Mouse (Mus musculus) midbrain, embryonic 16.5 days (tissue): ENCODE measurements around the gene BC107364. TPM values are rescaled to one million over a fixed set of nuclear protein-coding genes. Genes with fewer than 3 reads are reported as not detected.
"Not testable (repeated sequence)": the region's sequence is repeated elsewhere in the genome, so short reads cannot be mapped to it uniquely, and the experiment has no call there.

Experiments used
- ATAC-seq: fragments of 200-750 bp; cut with Nextera tagmentation; 2 replicates; pipeline ENCODE4 v1.8.0; 2017; ENCODE audit warnings: moderate TSS enrichment
- H3K27ac ChIP-seq: fragments of 300-500 bp; sonication (generic); 2 replicates; pipeline ENCODE4 v1.5.1; 2014; ENCODE audit warnings: mild to moderate bottlenecking, low read length, mixed read lengths
- H3K27me3 ChIP-seq: fragments of 300-500 bp; sonication (generic); 2 replicates; pipeline ENCODE4 v1.6.1; 2014; ENCODE audit warnings: low read depth, low read length, mixed read lengths; ENCODE audit not compliant: control insufficient read depth, insufficient read depth
- H3K36me3 ChIP-seq: fragments of 300-500 bp; sonication (generic); 2 replicates; pipeline ENCODE4 v1.6.1; 2014; ENCODE audit warnings: mild to moderate bottlenecking, low read length, moderate library complexity, mixed read lengths; ENCODE audit not compliant: control insufficient read depth, insufficient read depth
- H3K4me1 ChIP-seq: fragments of 300-500 bp; sonication (generic); 2 replicates; pipeline ENCODE4 v1.6.1; 2014; ENCODE audit warnings: mild to moderate bottlenecking, low read length, mixed read lengths; ENCODE audit not compliant: control insufficient read depth, insufficient read depth
- H3K4me2 ChIP-seq: fragments of 300-500 bp; sonication (generic); 2 replicates; pipeline ENCODE4 v1.6.1; 2014; ENCODE audit warnings: mild to moderate bottlenecking, low read length, mixed read lengths
- H3K4me3 ChIP-seq: fragments of 300-500 bp; sonication (generic); 2 replicates; pipeline ENCODE4 v1.5.1; 2014; ENCODE audit warnings: low read depth, mild to moderate bottlenecking, low read length, moderate library complexity, mixed read lengths
- H3K9ac ChIP-seq: fragments of 300-500 bp; sonication (generic); 2 replicates; pipeline ENCODE4 v1.6.1; 2014; ENCODE audit warnings: low read depth, low read length, mixed read lengths
- H3K9me3 ChIP-seq: fragments of 300-500 bp; sonication (generic); replicated peaks from 2 replicates; pipeline ENCODE4 v1.6.1; 2014; ENCODE audit warnings: mild to moderate bottlenecking, low read length, mixed read lengths; ENCODE audit not compliant: control insufficient read depth, poor library complexity, severe bottlenecking
- WGBS: fragments of 180-500 bp; shearing (Covaris S2); extraction: QIAGEN DNeasy Blood & Tissue Kit; methylation state at CpG from one replicate; pipeline ENCODE4 v1.1.7; 2014; 5-methylcytosine and 5-hydroxymethylcytosine counted together
- polyA plus RNA-seq: library from polyadenylated mRNA; unstranded; fragments of >200 nt; fragmentation: Nextera tagmentation; extraction: Ambion mirVana; gene quantifications from 2 replicates; pipeline ENCODE4 v1.2.1, GENCODE M21; 2015

BC107364 gene
- polyA plus RNA-seq, 1 experiment from 2014 or later = not detected

DNA sequence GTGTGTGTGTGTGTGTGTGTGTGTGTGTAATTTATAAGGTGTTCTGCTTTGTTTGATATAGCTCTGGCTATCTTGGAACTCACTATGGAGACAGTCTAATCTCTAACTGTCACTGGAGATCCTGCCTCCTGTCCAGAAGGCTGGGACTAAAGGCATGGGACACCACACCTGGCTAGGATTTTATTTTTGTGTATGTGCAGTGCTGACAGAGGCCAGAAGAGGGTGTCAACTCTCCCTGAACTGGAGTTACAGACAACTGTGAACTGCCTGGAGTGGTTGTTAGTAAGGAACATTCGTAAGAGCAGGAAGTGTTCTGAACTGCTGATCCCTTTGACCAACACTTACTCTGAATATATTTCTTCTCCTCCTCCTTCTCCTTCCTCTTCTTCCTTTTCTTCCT, 49.1 kb downstream of the BC107364 start:
- no peak overlapping the region for H3K9ac ChIP-seq
- H3K4me1 ChIP-seq = no peaks in the 10 kb centered on the region
- H3K27ac ChIP-seq = no peak overlapping the region
- no peak overlapping the region for H3K4me3 ChIP-seq
- ATAC-seq = no peak
- no peak overlapping the region for H3K4me2 ChIP-seq
- H3K27me3 ChIP-seq = peaks cover 77% of the 10 kb centered on the region
- H3K9me3 ChIP-seq = no peaks in the 10 kb centered on the region
- 20% methylated on average over 1 of the region's 1 CpGs for whole genome bisulfite sequencing
- no peaks in the 10 kb centered on the region for H3K36me3 ChIP-seq

GRCm38 (mm10) chr3:96401832-96402501, 50.1 kb downstream of the BC107364 start:
- Histone ChIP-seq H3K27ac (no peak overlapping the region), H3K4me1 (no peaks in the 10 kb centered on the region), H3K4me2 (peak overlapping the region; percentile 35), H3K4me3 (peak overlapping the region; percentile 19), H3K9me3 (no peaks in the 10 kb centered on the region), H3K27me3 (peaks cover 80% of the 10 kb centered on the region), H3K9ac (no peak overlapping the region), H3K36me3 (no peaks in the 10 kb centered on the region)
- ATAC-seq = no peak
- 1% methylated on average over 41 of the region's 41 CpGs for WGBS

GRCm38 (mm10) chr3:96401474-96401831, 50.7 kb downstream of the BC107364 start:
- H3K27me3 ChIP-seq = peaks cover 80% of the 10 kb centered on the region
- no peak for ATAC-seq
- no peaks in the 10 kb centered on the region for H3K9me3 ChIP-seq
- H3K9ac ChIP-seq = no peak overlapping the region
- no peaks in the 10 kb centered on the region for H3K36me3 ChIP-seq
- no peak overlapping the region for H3K27ac ChIP-seq
- 1% methylated on average over 13 of the region's 13 CpGs for WGBS
- peak overlapping the region; percentile 35 for H3K4me2 ChIP-seq
- no peaks in the 10 kb centered on the region for H3K4me1 ChIP-seq
- peak overlapping the region; percentile 19 for H3K4me3 ChIP-seq

DNA sequence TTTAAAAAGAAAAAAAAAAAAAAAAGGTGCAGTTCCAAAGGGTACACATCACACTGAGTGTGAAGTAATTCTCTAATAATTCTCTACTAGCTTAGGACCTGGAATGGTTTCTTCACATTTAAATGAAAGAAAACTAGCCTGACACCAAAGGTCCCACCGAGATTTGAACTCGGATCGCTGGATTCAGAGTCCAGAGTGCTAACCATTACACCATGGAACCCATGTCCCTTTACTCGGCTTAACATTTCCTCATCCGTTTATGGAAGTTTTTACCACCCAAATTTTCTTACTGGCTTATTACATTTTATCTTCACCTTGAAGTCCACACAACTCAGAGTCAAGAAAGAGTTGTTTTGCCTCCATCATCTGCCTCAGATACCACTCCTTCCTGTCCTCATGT, 53.2 kb downstream of the BC107364 start:
- Histone ChIP-seq H3K27ac (no peak overlapping the region), H3K4me3 (no peak overlapping the region), H3K4me1 (no peaks in the 10 kb centered on the region), H3K27me3 (peaks cover 80% of the 10 kb centered on the region), H3K9ac (no peak overlapping the region), H3K4me2 (no peak overlapping the region), H3K36me3 (no peaks in the 10 kb centered on the region), H3K9me3 (no peaks in the 10 kb centered on the region)
- 2% methylated on average over 5 of the region's 5 CpGs for whole genome bisulfite sequencing
- no peak for ATAC-seq

DNA sequence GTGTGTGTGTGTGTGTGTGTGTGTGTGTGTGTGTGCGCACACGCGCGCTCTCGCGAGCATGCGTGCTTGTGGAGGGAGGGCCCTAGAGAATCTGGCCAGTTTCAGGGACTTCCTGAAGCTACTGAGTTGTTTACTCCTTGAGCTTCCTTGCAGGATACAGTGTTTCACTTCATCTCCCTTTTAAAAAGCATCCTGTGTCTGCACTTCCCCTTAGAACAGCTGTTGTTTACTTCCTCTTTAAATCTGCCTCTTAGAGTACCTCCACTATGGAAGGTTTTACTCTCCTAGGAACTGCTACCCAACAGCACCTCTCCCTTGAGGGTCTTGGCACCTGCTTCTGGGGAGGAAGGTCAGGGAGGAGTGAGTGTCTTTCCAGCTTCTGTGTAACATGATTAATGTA, 55.2 kb downstream of the BC107364 start:
- WGBS = 93% methylated on average over 7 of the region's 7 CpGs
- H3K4me1 ChIP-seq = no peaks in the 10 kb centered on the region
- ATAC-seq = no peak
- no peak overlapping the region for H3K4me3 ChIP-seq
- H3K4me2 ChIP-seq = no peak overlapping the region
- no peak overlapping the region for H3K27ac ChIP-seq
- H3K9me3 ChIP-seq = no peaks in the 10 kb centered on the region
- H3K9ac ChIP-seq = no peak overlapping the region
- H3K27me3 ChIP-seq = peaks cover 69% of the 10 kb centered on the region
- no peaks in the 10 kb centered on the region for H3K36me3 ChIP-seq

GRCm38 (mm10) chr3:96387202-96387601, 64.9 kb downstream of the BC107364 start:
- not testable (repeated sequence) for H3K9ac ChIP-seq, H3K9me3 ChIP-seq, H3K27ac ChIP-seq, H3K4me2 ChIP-seq, H3K4me3 ChIP-seq, H3K4me1 ChIP-seq, H3K36me3 ChIP-seq, ATAC-seq
- H3K27me3 ChIP-seq = peaks cover 20% of the 10 kb centered on the region
- WGBS = no CpG with 5 or more reads among the region's 18 CpGs

Other genes starting within 250 kb of the BC107364 start
- gene Bola1, start 232.6 kb downstream of the BC107364 start, polyA plus RNA-seq = 51.3 and 52.2 TPM in 2 replicates
- gene Hist2h2ab, start 232.4 kb downstream of the BC107364 start, polyA plus RNA-seq = not detected in 2 replicates
- gene Hist2h2ac, start 231.4 kb downstream of the BC107364 start, polyA plus RNA-seq = 0.66 and 0.99 TPM in 2 replicates
- gene Hist2h2be, start 231.2 kb downstream of the BC107364 start, polyA plus RNA-seq = 4.4 and 4.7 TPM in 2 replicates
- 1.3 TPM in 2 replicates for gene Hist2h3c2, start 213.2 kb downstream of the BC107364 start, polyA plus RNA-seq
- gene Hist2h2aa2, start 212.0 kb downstream of the BC107364 start, polyA plus RNA-seq = 38.1 and 48.4 TPM in 2 replicates
- gene Hist2h2aa1, start 206.8 kb downstream of the BC107364 start, polyA plus RNA-seq = 7.4 and 13.2 TPM in 2 replicates
- gene Hist2h3c1, start 205.6 kb downstream of the BC107364 start, polyA plus RNA-seq = 0.39 TPM in 1 of 2 replicates, not detected in the other
- gene Hist2h4, start 189.0 kb downstream of the BC107364 start, polyA plus RNA-seq = 3.3 and 3.8 TPM in 2 replicates
- gene Hist2h3b, start 183.7 kb downstream of the BC107364 start, polyA plus RNA-seq = 5.9 and 7.6 TPM in 2 replicates
- 1.1 TPM in 1 of 2 replicates, not detected in the other for gene Hist2h2bb, start 182.6 kb downstream of the BC107364 start, polyA plus RNA-seq
- 0.89 and 1.5 TPM in 2 replicates for gene Fcgr1, start 158.3 kb downstream of the BC107364 start, polyA plus RNA-seq
- gene Hfe2, start 72.9 kb upstream of the BC107364 start, polyA plus RNA-seq = 1.8 and 2.4 TPM in 2 replicates
- 41.5 and 43.5 TPM in 2 replicates for gene Txnip, start 105.7 kb upstream of the BC107364 start, polyA plus RNA-seq
- 1.6 and 1.8 TPM in 2 replicates for gene Gm16253, start 124.7 kb upstream of the BC107364 start, polyA plus RNA-seq
- gene Polr3gl, start 141.9 kb upstream of the BC107364 start, polyA plus RNA-seq = 36.7 and 38.8 TPM in 2 replicates
- gene Ankrd34a, start 144.3 kb upstream of the BC107364 start, polyA plus RNA-seq = 16.4 and 20.6 TPM in 2 replicates
- gene Lix1l, start 148.8 kb upstream of the BC107364 start, polyA plus RNA-seq = 4.0 and 4.7 TPM in 2 replicates
- 118 and 123 TPM in 2 replicates for gene Rbm8a, start 177.6 kb upstream of the BC107364 start, polyA plus RNA-seq
- 60.5 and 67.0 TPM in 2 replicates for gene Pex11b, start 183.1 kb upstream of the BC107364 start, polyA plus RNA-seq
- gene Gm42957, start 183.2 kb upstream of the BC107364 start, polyA plus RNA-seq = 0.07 and 0.24 TPM in 2 replicates
- 1.1 and 1.2 TPM in 2 replicates for gene Itga10, start 193.3 kb upstream of the BC107364 start, polyA plus RNA-seq
- gene Ankrd35, start 217.8 kb upstream of the BC107364 start, polyA plus RNA-seq = 2.9 and 3.2 TPM in 2 replicates
- 38.7 and 41.6 TPM in 2 replicates for gene Pias3, start 244.1 kb upstream of the BC107364 start, polyA plus RNA-seq